Mouse (Mus musculus) spleen, adult 2 months (tissue): Measurements from ENCODE around the gene Atad1.

Source experiments
- CTCF ChIP-seq: fragments of 200-500 bp; IDR thresholded peaks from 2 replicates; pipeline ENCODE4 v1.5.1; 2011; ENCODE audit warnings: mild to moderate bottlenecking, inconsistent platforms; ENCODE audit not compliant: insufficient read depth, insufficient read length, insufficient replicate concordance; ENCODE audit errors: extremely low read depth
- POLR2A ChIP-seq: fragments of 200-500 bp; IDR thresholded peaks from 2 replicates; pipeline ENCODE4 v1.6.1; 2011; ENCODE audit warnings: low read depth, low read length, inconsistent platforms

DNA sequence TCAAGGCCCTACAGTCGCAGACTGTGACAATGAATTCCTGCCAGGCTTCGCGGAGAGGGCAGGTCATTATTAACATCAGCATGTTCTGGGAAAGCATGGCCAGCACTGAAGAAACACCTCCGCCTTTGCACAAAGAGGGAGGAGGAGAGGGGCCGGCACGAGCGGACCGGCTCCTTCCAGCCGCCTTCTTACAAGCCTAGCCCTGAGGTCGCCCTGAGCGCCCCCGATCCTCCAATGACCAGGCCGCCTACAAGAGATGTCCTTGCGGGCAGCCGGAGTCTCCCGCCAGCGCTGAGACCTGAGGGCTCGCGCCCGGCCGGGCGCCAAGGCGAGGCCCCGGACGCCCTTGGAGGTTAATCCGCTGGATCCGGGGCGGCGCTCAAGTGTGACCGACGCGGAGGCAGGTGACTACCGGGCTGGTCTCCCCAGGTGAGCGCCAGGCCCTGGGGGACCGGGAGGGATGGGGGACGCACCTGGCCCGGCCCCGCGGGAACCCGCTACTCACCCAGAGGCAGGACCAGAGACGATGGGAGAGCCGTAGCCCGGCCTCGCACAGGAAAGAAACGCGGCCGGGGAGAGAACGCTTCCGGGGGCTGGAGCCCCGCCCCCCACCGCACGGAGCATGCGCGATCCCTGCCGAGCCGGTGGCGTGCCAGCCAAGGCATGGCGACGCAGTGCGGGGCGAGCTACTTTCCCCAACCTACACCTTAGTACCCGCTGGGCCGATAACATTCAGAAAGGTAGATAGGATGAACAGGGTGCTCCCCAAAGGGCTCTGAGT lies 27.6 kb downstream of the Atad1 start:
- TF ChIP-seq CTCF (no peak), POLR2A (peak; percentile 82)
